Mouse (Mus musculus) embryo, embryonic 9.5 days (tissue): ENCODE measurements around the gene Smn1.
"Not testable (repeated sequence)": the region's sequence is repeated elsewhere in the genome, so short reads cannot be mapped to it uniquely, and the experiment has no call there.

ENCODE experiments used
- DNase-seq: peaks from one replicate; pipeline ENCODE4 v3.0.0-alpha.2; 2017; ENCODE audit errors: extremely low spot score

Gene Smn1

GRCm38 (mm10) chr13:100124423-100125257 lies at the start of gene Smn1:
Smn1 (plus strand) TSS chr13:100124852.
- DNase-seq = peak; percentile 84

- DNase-seq = no peak
Measured at GRCm38 (mm10) chr13:100098808-100099207, 25.8 kb upstream of the Smn1 start.

- DNase-seq = peak; percentile 4
Measured at GRCm38 (mm10) chr13:100103052-100103658, 21.5 kb upstream of the Smn1 start.

- peak; percentile 97 for DNase-seq
Measured at GRCm38 (mm10) chr13:100103748-100104254, 20.9 kb upstream of the Smn1 start, which contains the start of gene Bdp1. Bdp1 (minus strand) TSS chr13:100104070.

GRCm38 (mm10) chr13:100107652-100108472 lies 16.8 kb upstream of the Smn1 start, which contains the start of gene Serf1:
Serf1 (plus strand) TSS chr13:100108012.
- DNase-seq = peak; percentile 84

DNA sequence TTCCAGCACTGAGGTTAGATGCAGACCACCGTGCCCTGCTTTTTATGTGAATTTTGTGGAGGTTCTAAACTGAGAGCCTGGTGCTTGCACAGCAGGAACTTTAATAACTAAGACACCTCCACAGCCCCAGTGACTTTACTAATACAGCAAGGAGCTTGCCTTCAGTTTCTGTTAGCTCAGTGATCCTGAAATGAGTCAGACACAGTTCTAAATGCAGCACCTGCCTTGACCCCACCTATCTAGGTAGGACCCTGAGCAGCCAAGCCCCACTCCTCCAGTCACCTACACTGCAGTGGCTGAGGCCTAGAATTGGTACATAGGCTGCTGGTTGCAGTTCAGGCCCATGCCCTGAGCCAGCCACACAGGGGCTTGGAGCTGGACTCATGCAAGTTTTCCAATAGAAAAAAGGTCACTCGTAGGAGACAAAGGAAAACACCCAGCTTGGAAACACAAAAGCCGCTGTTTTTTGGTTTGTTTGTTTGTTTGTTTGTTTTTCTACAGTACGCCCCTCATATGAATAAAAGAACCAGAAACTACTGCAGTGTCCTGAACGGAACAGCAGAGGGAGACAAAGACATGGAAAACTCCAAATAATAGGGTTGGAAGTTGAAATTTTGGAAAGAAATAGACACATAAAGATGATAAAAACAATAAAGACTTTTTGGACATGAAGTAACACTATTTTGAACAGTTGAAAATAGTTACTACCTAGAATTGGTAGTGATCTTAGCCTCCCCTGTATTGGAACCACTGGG lies 12.3 kb upstream of the Smn1 start:
- no peak for DNase-seq

GRCm38 (mm10) chr13:100123970-100124369 lies 682 bp upstream of the Smn1 start:
- DNase-seq = no peak

GRCm38 (mm10) chr13:100125258-100125643 lies 599 bp downstream of the Smn1 start:
- DNase-seq = no peak

DNA sequence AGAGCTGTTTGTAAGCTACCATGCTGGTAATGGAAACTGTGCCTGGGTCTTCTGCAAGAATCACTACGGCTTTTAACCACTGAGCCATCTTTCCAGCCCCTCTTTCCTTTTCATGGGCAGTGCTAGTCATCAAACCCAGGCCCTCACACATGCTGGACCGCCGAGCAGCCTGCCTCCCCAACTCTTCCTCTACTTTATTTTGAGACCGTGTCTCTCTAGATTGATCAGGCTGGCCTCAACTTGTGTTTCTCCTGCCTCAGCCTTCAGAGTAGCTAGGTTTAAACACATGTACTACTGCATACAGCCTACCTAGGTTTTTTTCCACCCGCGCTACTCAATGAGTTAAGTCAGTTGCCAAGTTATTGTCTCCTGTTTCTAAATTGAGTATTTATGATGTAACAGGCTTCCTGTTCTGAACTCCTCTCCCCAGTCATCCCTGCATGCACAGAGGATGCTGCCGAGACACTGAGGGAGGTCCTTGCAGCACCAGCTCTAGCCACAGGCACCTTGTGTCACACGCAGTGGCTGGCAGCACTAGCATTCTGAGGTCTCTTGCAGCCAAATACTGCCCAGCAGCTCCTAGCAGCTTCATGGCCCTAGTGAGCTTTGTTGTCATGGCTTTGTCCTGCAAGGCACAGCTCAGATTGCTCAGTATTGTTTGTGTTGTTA lies 17.1 kb downstream of the Smn1 start:
- no peak for DNase-seq

DNA sequence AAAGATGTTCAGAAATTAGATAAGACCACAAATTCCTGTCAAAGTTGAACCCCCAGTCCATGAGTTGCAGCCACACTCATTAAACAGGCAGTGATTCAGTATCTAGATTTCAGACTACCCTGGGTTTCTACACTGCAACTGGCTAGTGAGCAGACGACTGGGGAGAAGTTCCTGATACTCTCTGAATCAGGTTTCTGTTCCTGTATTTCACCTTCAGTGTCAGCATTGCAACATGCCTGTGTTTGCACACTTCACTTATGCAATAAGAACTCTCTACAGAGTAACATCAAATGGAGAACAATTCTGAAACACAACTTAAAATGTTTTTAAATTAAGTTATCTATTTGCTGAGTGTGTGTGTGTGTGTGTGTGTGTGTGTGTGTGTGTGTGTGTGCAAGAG lies 28.0 kb downstream of the Smn1 start:
- DNase-seq = no peak

GRCm38 (mm10) chr13:100156624-100157023 lies 32.0 kb downstream of the Smn1 start:
- DNase-seq = no peak

GRCm38 (mm10) chr13:100161171-100161870 lies 36.7 kb downstream of the Smn1 start:
- DNase-seq = not testable (repeated sequence)

DNA sequence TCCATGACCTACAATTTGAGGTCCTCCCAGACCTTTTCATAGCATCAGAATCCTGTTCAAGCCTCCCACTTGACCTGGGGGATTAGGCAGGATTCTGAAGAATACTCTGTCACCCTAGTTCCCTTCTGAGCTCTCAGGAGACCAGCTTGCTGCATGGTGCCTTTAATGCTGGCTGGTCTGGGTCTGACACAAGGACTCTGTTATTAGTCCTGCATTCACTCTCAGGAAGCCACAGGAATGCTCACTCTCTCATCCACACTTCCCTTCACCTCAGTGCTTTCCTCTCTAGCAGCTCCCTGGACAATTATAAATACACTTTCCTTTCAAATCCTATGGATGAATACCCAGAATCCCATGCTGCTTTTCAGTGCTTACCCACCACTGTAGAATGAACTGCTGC lies 37.8 kb downstream of the Smn1 start:
- DNase-seq = not testable (repeated sequence)

DNA sequence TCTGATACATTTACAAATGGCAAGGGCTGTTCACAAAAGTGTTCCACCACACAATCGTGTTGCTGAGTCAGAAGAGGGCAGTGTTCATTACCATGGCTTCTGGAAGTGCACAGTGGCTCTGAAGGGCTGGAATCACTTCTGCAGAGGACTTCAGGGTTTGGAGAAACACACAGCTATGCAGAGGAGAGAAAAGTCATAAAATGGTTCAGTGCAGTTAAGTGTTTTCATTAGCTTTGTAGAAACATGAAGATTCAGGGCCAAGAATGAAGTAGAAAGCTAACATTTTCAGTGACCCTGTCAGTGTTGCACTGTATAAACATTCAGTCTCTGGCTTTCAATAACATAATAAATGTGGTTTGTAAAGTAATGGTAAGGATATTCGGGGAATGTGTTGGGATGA lies 41.7 kb downstream of the Smn1 start:
- not testable (repeated sequence) for DNase-seq

DNA sequence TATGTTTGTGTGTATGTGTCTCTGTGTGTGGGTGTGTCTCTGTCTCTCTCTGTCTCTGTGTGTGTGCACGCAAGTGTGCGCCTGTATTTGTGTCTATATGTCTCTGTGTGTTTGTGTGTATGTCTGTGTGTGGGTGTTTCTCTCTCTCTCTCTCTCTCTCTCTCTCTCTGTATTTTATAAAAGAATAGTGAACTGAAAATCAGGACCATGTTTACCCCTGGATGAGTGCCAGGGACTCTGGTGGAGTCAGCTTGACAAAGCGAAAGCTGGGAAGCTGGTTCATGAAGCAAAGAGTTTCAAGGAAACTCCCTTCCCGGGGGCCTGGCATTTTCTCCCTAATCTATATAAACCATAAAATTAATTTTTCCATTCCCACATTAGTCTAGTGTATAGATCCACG lies 49.7 kb downstream of the Smn1 start:
- DNase-seq = not testable (repeated sequence)

DNA sequence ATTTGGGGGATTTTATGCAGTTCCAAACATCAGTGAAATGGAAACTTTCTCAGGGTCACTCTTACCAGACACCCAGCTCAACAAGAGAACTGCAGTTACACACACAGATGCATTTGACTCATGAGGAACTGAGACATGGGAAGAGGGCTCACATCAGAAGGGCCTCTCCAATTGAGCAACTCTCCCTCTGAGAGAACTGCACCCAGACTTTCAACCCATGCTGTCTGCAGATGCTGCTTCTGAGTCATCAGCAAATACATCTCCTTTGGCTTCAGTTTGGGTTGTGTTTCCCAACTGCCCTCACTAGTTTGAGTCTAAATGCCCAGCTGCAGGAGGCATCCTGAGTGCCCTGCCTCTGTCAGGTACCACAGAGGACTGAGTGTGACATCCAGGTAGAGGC lies 58.5 kb downstream of the Smn1 start:
- DNase-seq = not testable (repeated sequence)
